Mouse (Mus musculus) embryonic facial prominence, embryonic 15.5 days (tissue): ENCODE measurements around the gene Pgm2l1. TPM values are rescaled to one million over a fixed set of nuclear protein-coding genes. Genes with fewer than 3 reads are reported as not detected.

Experiments
- ATAC-seq: fragments of 200-750 bp; cut with Nextera tagmentation; 2 replicates; pipeline ENCODE4 v1.8.0; 2017; ENCODE audit warnings: low read depth, moderate TSS enrichment; ENCODE audit not compliant: insufficient number of reproducible peaks, low FRiP score, low TSS enrichment
- H3K27ac ChIP-seq: fragments of 300-500 bp; sonication (generic); replicated peaks from 2 replicates; pipeline ENCODE4 v1.5.1; 2015; ENCODE audit warnings: mild to moderate bottlenecking, inconsistent platforms
- H3K27me3 ChIP-seq: fragments of 300-500 bp; sonication (generic); 2 replicates; pipeline ENCODE4 v1.6.1; 2015; ENCODE audit warnings: inconsistent platforms
- H3K36me3 ChIP-seq: fragments of 300-500 bp; sonication (generic); 2 replicates; pipeline ENCODE4 v1.6.1; 2015; ENCODE audit warnings: mild to moderate bottlenecking, inconsistent platforms
- H3K4me1 ChIP-seq: fragments of 300-500 bp; sonication (generic); 2 replicates; pipeline ENCODE4 v1.6.1; 2015; ENCODE audit warnings: inconsistent platforms
- H3K4me2 ChIP-seq: fragments of 300-500 bp; sonication (generic); replicated peaks from 2 replicates; pipeline ENCODE4 v1.6.1; 2015; ENCODE audit warnings: mild to moderate bottlenecking, inconsistent platforms
- H3K4me3 ChIP-seq: fragments of 300-500 bp; sonication (generic); replicated peaks from 2 replicates; pipeline ENCODE4 v1.5.1; 2015; ENCODE audit warnings: mild to moderate bottlenecking, inconsistent platforms
- H3K9ac ChIP-seq: fragments of 300-500 bp; sonication (generic); 2 replicates; pipeline ENCODE4 v1.6.1; 2015; ENCODE audit warnings: inconsistent platforms
- H3K9me3 ChIP-seq: fragments of 300-500 bp; sonication (generic); replicated peaks from 2 replicates; pipeline ENCODE4 v1.6.1; 2016; ENCODE audit warnings: inconsistent platforms
- WGBS: fragments of 180-500 bp; shearing (Covaris S2); methylation state at CpG from one replicate; pipeline ENCODE4 v1.1.7; 2015; 5-methylcytosine and 5-hydroxymethylcytosine counted together
- polyA plus RNA-seq: library from polyadenylated mRNA; unstranded; fragments of >200 nt; fragmentation: Nextera tagmentation; extraction: Ambion mirVana; gene quantifications from 2 replicates; pipeline ENCODE4 v1.2.1, GENCODE M21; 2015

Pgm2l1 gene
- 2.8 and 3.4 TPM in 2 replicates for polyA plus RNA-seq

- Histone ChIP-seq H3K4me1 (peaks cover 10% of the 10 kb centered on the region), H3K27ac (peak within 1 kb of the TSS; percentile 83), H3K4me2 (peak within 1 kb of the TSS; percentile 95), H3K9me3 (no peaks in the 10 kb centered on the region), H3K36me3 (no peaks in the 10 kb centered on the region), H3K4me3 (peak within 1 kb of the TSS; percentile 63), H3K9ac (peak within 1 kb of the TSS; percentile 49), H3K27me3 (no peaks in the 10 kb centered on the region)
- under 1% methylated on average over 65 of the region's 72 CpGs for WGBS
- ATAC-seq: peak; percentile 97
Observed at GRCm38 (mm10) chr7:100227158-100227875, at the start of gene Pgm2l1. TSS of gene Pgm2l1 (plus strand) at chr7:100227394.

- ATAC-seq: peak; percentile 84
- H3K4me3 ChIP-seq: peak overlapping the region; percentile 40
- no peak overlapping the region; the same call in 1 of the 2 replicates for H3K9ac ChIP-seq
- peak overlapping the region; percentile 73 for H3K4me2 ChIP-seq
- peaks cover 16% of the 10 kb centered on the region for H3K4me1 ChIP-seq
- peaks cover 44% of the 10 kb centered on the region for H3K27me3 ChIP-seq
- H3K27ac ChIP-seq: no peak overlapping the region
- 6% methylated on average over 30 of the region's 30 CpGs for WGBS
- no peaks in the 10 kb centered on the region for H3K9me3 ChIP-seq
- no peaks in the 10 kb centered on the region for H3K36me3 ChIP-seq
Observed at GRCm38 (mm10) chr7:100178016-100178890, 48.9 kb upstream of the Pgm2l1 start.

GRCm38 (mm10) chr7:100178891-100179233 lies 48.3 kb upstream of the Pgm2l1 start:
- Histone ChIP-seq H3K27ac (no peak overlapping the region), H3K4me3 (peak overlapping the region; percentile 40), H3K9ac (no peak overlapping the region; the same call in 1 of the 2 replicates), H3K27me3 (peaks cover 44% of the 10 kb centered on the region), H3K9me3 (no peaks in the 10 kb centered on the region), H3K4me1 (peaks cover 16% of the 10 kb centered on the region), H3K36me3 (no peaks in the 10 kb centered on the region), H3K4me2 (peak overlapping the region; percentile 73)
- WGBS: 2% methylated on average over 15 of the region's 15 CpGs
- no peak for ATAC-seq

- H3K4me1 ChIP-seq: peaks cover 16% of the 10 kb centered on the region
- no peaks in the 10 kb centered on the region for H3K9me3 ChIP-seq
- WGBS: 48% methylated on average over 7 of the region's 7 CpGs
- no peak overlapping the region for H3K9ac ChIP-seq
- peak overlapping the region; percentile 73 for H3K4me2 ChIP-seq
- H3K4me3 ChIP-seq: peak overlapping the region; percentile 40
- ATAC-seq: no peak
- H3K27me3 ChIP-seq: peaks cover 44% of the 10 kb centered on the region
- H3K27ac ChIP-seq: no peak overlapping the region
- no peaks in the 10 kb centered on the region for H3K36me3 ChIP-seq
Observed at GRCm38 (mm10) chr7:100179394-100179793, 47.8 kb upstream of the Pgm2l1 start.

DNA sequence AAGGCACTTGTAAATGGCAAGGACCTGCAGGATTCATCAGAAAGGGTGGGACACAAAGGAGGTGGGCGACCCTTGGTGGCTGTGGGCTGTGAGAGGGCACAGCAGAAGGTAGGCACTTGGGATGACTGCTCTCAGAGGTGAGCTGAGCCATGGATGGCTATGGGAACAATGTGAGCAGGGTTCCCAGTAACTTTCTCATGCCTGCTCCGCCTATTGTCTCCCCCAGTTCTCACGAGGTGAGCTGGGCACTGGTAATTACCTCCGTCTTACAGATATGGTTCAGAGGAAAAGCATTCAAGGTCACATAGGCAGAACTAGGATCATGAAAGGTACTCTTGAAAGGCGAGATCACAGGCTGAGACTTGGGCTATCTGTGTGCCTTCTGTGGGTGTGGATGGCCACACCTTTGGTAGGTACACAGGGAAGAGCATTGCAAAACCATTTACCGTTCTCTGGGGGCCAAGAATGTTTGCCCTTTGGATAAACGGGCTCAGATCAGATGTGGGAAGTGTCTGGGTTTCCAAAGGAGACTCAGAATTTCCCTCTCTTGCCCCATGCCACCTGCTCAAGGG lies 47.3 kb upstream of the Pgm2l1 start:
- Histone ChIP-seq H3K9ac (no peak overlapping the region), H3K27me3 (peaks cover 44% of the 10 kb centered on the region), H3K9me3 (no peaks in the 10 kb centered on the region), H3K4me1 (peaks cover 16% of the 10 kb centered on the region), H3K4me2 (no peak overlapping the region), H3K27ac (no peak overlapping the region), H3K4me3 (no peak overlapping the region; the same call in 1 of the 2 replicates), H3K36me3 (no peaks in the 10 kb centered on the region)
- 67% methylated on average over 7 of the region's 7 CpGs for WGBS
- ATAC-seq: no peak

DNA sequence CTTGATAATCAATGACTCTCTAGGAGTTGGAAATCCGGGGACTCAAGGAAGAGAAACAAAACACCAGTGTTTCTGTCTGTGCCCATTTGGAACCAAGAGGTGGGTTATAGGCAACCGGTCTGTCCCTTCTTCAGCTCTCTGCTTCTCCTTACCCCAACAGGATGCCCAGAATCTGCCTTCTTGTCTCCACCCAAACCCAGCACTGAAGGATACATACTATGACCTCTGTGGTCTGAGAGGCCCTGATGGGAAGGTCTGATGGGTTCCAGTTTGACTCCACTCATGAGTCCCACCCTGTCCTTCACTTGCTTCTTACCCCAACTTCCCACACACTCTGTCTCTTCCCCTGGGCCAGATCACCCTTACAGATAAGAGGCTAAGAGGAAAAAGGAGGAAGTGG lies 46.0 kb upstream of the Pgm2l1 start:
- ATAC-seq: no peak
- no peak overlapping the region for H3K4me3 ChIP-seq
- 74% methylated on average over 2 of the region's 2 CpGs for WGBS
- H3K4me2 ChIP-seq: no peak overlapping the region
- H3K9me3 ChIP-seq: no peaks in the 10 kb centered on the region
- peaks cover 16% of the 10 kb centered on the region for H3K4me1 ChIP-seq
- no peaks in the 10 kb centered on the region for H3K36me3 ChIP-seq
- no peak overlapping the region for H3K9ac ChIP-seq
- peaks cover 42% of the 10 kb centered on the region for H3K27me3 ChIP-seq
- no peak overlapping the region for H3K27ac ChIP-seq

GRCm38 (mm10) chr7:100181614-100182013 lies 45.6 kb upstream of the Pgm2l1 start:
- Histone ChIP-seq H3K4me1 (peaks cover 16% of the 10 kb centered on the region), H3K36me3 (no peaks in the 10 kb centered on the region), H3K4me2 (no peak overlapping the region), H3K27me3 (peaks cover 37% of the 10 kb centered on the region), H3K27ac (no peak overlapping the region), H3K9me3 (no peaks in the 10 kb centered on the region), H3K9ac (no peak overlapping the region), H3K4me3 (no peak overlapping the region)
- ATAC-seq: no peak
- WGBS: 66% methylated on average over 3 of the region's 3 CpGs

DNA sequence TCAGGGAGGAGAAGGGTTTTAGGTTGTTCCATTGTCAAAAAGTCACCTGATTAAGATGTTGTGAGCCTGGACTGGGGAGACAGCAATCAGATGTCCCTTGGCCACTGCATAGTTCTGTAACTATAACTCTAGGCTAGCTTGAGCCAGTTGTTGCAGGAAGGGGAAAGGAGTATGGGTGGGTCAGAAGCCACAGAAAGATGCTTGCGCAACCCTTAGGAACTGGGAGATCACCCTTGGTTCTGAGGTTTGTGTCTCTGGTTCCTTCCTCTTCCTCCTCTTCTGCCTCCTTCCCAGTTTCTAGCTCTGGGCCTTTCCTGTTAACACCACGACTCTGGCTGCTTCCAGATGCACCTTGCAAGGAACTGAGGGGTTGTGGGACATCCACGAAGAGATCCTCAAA lies 44.8 kb upstream of the Pgm2l1 start:
- Histone ChIP-seq H3K9ac (no peak overlapping the region), H3K4me1 (peaks cover 16% of the 10 kb centered on the region), H3K27me3 (peaks cover 31% of the 10 kb centered on the region), H3K36me3 (no peaks in the 10 kb centered on the region), H3K4me3 (no peak overlapping the region), H3K4me2 (no peak overlapping the region), H3K9me3 (no peaks in the 10 kb centered on the region), H3K27ac (no peak overlapping the region)
- WGBS: 75% methylated on average over 3 of the region's 3 CpGs
- no peak for ATAC-seq

GRCm38 (mm10) chr7:100187601-100188000 lies 39.6 kb upstream of the Pgm2l1 start:
- Histone ChIP-seq H3K4me2 (no peak overlapping the region), H3K27ac (no peak overlapping the region), H3K36me3 (no peaks in the 10 kb centered on the region), H3K4me3 (no peak overlapping the region), H3K9me3 (no peaks in the 10 kb centered on the region), H3K9ac (no peak overlapping the region), H3K27me3 (no peaks in the 10 kb centered on the region), H3K4me1 (no peaks in the 10 kb centered on the region)
- 21% methylated on average over 7 of the region's 7 CpGs for WGBS
- no peak for ATAC-seq

GRCm38 (mm10) chr7:100190167-100190566 lies 37.0 kb upstream of the Pgm2l1 start:
- 24% methylated on average over 4 of the region's 4 CpGs for WGBS
- Histone ChIP-seq H3K4me3 (no peak overlapping the region), H3K36me3 (no peaks in the 10 kb centered on the region), H3K27ac (no peak overlapping the region), H3K27me3 (no peaks in the 10 kb centered on the region), H3K9ac (no peak overlapping the region), H3K4me2 (no peak overlapping the region), H3K9me3 (no peaks in the 10 kb centered on the region), H3K4me1 (no peaks in the 10 kb centered on the region)
- no peak for ATAC-seq

- 6% methylated on average over 4 of the region's 4 CpGs for WGBS
- no peak overlapping the region for H3K4me3 ChIP-seq
- H3K4me1 ChIP-seq: no peaks in the 10 kb centered on the region
- H3K9ac ChIP-seq: no peak overlapping the region
- no peak overlapping the region for H3K4me2 ChIP-seq
- H3K27me3 ChIP-seq: no peaks in the 10 kb centered on the region
- no peak overlapping the region for H3K27ac ChIP-seq
- no peaks in the 10 kb centered on the region for H3K9me3 ChIP-seq
- no peaks in the 10 kb centered on the region for H3K36me3 ChIP-seq
- ATAC-seq: no peak
Observed at GRCm38 (mm10) chr7:100190778-100191177, 36.4 kb upstream of the Pgm2l1 start.
